Mouse (Mus musculus): ENCODE data around the gene Olfr1252.

Gene Olfr1252

GRCm38 (mm10) chr2:89724912-89725311, at the start of gene Olfr1252:
TSS of gene Olfr1252 (minus strand) at chr2:89725012.
- no peak for DNase-seq

DNA sequence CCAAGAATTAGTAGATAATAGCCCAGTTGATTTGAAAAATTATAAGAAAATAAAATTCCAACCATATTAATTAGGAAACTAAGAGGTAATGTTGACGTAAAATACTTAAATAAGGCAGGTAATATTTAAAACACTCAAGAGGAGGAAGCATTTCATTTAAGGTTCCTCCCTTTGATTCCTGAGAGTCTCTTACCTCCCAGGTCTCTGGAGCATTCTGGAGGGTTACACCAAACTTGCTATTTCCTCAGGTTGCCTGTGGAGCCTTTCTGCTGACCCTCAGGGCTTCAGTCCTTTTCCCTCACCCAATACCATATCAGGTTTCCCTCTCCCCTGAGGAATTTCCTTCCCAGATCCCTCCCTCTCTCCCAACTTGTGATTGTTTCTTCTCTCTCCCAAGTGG, 32.2 kb upstream of the Olfr1252 start, which contains the start of gene Olfr1253:
Olfr1253 (minus strand) TSS at position 101 of the 400 bp plus-strand sequence.
- DNase-seq: no peak

- DNase-seq: no peak
Measured at GRCm38 (mm10) chr2:89691980-89692379, 32.8 kb downstream of the Olfr1252 start.

DNA sequence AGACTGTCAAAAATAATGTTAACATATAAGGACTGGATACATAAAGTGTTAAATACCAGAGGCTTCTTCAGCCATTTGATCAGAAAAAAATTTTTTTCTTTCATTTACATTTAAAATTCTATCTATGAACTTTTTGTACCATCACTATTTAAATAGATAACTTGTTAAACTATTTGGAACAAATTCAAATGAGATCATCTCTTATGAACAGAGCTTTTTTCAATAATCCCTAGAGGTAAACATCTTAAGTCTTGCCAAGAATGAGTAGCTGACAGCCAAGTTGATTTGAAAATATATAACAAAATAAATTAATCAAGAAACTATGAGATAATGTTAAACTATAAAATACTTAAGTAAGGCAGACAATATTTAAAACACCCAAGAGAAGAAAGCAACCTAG, 53.0 kb downstream of the Olfr1252 start, which contains the start of gene Olfr1251:
Olfr1251 (minus strand) TSS at position 101 of the 400 bp plus-strand sequence.
- no peak for DNase-seq
